Mouse (Mus musculus): ENCODE data around the gene Rsbn1l.

DNA sequence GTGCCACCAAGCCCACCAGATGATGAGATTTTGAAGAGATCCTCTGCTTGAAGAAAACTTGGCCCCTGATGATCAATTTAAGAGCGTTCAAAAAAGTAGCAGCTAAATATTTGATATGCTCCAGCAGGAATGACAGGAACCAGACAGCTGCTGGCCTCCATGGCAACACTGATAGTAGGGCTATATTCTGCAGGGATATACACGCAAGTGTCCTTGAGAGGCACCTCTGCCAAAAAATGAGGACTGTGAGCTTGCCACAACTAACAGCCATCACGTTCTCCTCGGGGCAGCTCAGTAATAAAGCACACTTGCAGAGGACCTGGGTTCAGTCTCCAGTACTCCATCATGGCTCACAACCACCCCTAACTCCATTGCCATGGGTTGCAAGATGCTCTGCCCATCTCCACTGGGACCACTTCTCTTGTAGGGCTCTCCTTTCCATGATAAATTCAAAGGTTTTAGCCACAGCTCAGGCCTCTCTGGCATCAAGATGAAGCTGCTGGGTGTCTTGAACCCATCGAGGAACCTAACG is 16.1 kb downstream of the Rsbn1l start:
- TF ChIP-seq CTCF (IDR thresholded peaks at IDR 0.05; ENCODE audit: borderline replicate concordance, insufficient read depth, low read depth, low read length) (no peak), POLR2A (IDR thresholded peaks at IDR 0.05; ENCODE audit: borderline replicate concordance, insufficient read depth, low read length) (no peak)
